Mouse (Mus musculus) MEL (cell line): ENCODE measurements at regions not wholly inside any gene's neighbourhood (a gene's known extent, or its start where the extent isn't known, plus 50 kb on each side); places are given as distances from the start of the nearest gene placed in this dataset.

Source experiments
- DNase-seq: peaks from one replicate; pipeline ENCODE4 v3.0.0; 2011; ENCODE audit warnings: low read depth, low spot score
- H3K27ac ChIP-seq: 2 replicates; pipeline ENCODE4 v1.5.1; 2012; ENCODE audit warnings: low read depth, mild to moderate bottlenecking, control low read depth, low read length, moderate library complexity; ENCODE audit not compliant: control insufficient read depth
- H3K27me3 ChIP-seq, 2 experiments: fragments of 150-350 bp in 1 of 2; sonication (generic) in 1 of 2; 2 replicates each; pipeline ENCODE4 v1.6.1; 2012; ENCODE audit warnings: low read length in 2 of 2, mild to moderate bottlenecking in 2 of 2, improper control_type of control experiment in 1 of 2, moderate library complexity in 1 of 2; ENCODE audit not compliant: insufficient read depth in 2 of 2, control insufficient read depth in 1 of 2
- H3K36me3 ChIP-seq, 2 experiments: 2 replicates each; pipeline ENCODE4 v1.6.1; 2012 to 2014; ENCODE audit warnings: low read length in 2 of 2, improper control_type of control experiment in 1 of 2, inconsistent platforms in 1 of 2, mild to moderate bottlenecking in 1 of 2; ENCODE audit not compliant: insufficient read depth in 2 of 2, control insufficient read depth in 1 of 2
- H3K4me1 ChIP-seq, 2 experiments: fragments of 150-350 bp in 1 of 2; sonication (generic) in 1 of 2; 2 replicates each; pipeline ENCODE4 v1.6.1; 2012; ENCODE audit warnings: low read length in 2 of 2, improper control_type of control experiment in 1 of 2, mild to moderate bottlenecking in 1 of 2; ENCODE audit not compliant: insufficient read depth in 2 of 2, control insufficient read depth in 1 of 2
- H3K4me3 ChIP-seq, 2 experiments: fragments of 150-350 bp in 1 of 2; sonication (generic) in 1 of 2; 2 replicates each; pipeline ENCODE4 v1.5.1; 2012; ENCODE audit warnings: low read depth in 2 of 2, low read length in 2 of 2, mild to moderate bottlenecking in 2 of 2, moderate library complexity in 2 of 2, control low read depth in 1 of 2, improper control_type of control experiment in 1 of 2; ENCODE audit not compliant: control insufficient read depth in 1 of 2, insufficient read depth in 1 of 2
- H3K79me2 ChIP-seq: 2 replicates; pipeline ENCODE4 v1.6.1; 2012; ENCODE audit warnings: mild to moderate bottlenecking, low read length, moderate library complexity; ENCODE audit not compliant: control insufficient read depth, poor library complexity, insufficient read depth
- H3K9ac ChIP-seq: 2 replicates; pipeline ENCODE4 v1.6.1; 2012; ENCODE audit warnings: low read depth, mild to moderate bottlenecking, control low read depth, low read length, moderate library complexity; ENCODE audit not compliant: control insufficient read depth, poor library complexity, severe bottlenecking
- H3K9me3 ChIP-seq: fragments of 150-350 bp; sonication (generic); replicated peaks from 2 replicates; pipeline ENCODE4 v1.6.1; 2012; ENCODE audit warnings: mild to moderate bottlenecking, low read length, improper control_type of control experiment, moderate library complexity; ENCODE audit not compliant: insufficient read depth
- CHD2 ChIP-seq: IDR thresholded peaks from 2 replicates; pipeline ENCODE4 v1.6.1; 2011; ENCODE audit warnings: low read length, improper control_type of control experiment
- CTCF ChIP-seq, 3 experiments: IDR thresholded peaks in 2 of 3; conservative IDR thresholded peaks in 1 of 3; 2 replicates each; pipeline ENCODE4 v1.5.1; 2011 to 2012; ENCODE audit warnings: low read length in 3 of 3, low read depth in 2 of 3, mild to moderate bottlenecking in 2 of 3, improper control_type of control experiment in 1 of 3, inconsistent platforms in 1 of 3, mixed read lengths in 1 of 3, moderate library complexity in 1 of 3; ENCODE audit not compliant: control insufficient read depth in 1 of 3, insufficient read depth in 1 of 3, poor library complexity in 1 of 3, severe bottlenecking in 1 of 3
- E2F4 ChIP-seq: IDR thresholded peaks from 2 replicates; pipeline ENCODE4 v1.6.1; 2011; ENCODE audit warnings: low read depth, low read length, improper control_type of control experiment, borderline replicate concordance
- EP300 ChIP-seq, 2 experiments: IDR thresholded peaks; 2 replicates each; pipeline ENCODE4 v1.6.1; 2011; ENCODE audit warnings: improper control_type of control experiment in 2 of 2, low read length in 2 of 2, low read depth in 1 of 2, mild to moderate bottlenecking in 1 of 2
- GABPA ChIP-seq: IDR thresholded peaks from 2 replicates; pipeline ENCODE4 v1.6.1; 2012; ENCODE audit warnings: low read depth, mild to moderate bottlenecking, inconsistent platforms, low read length, improper control_type of control experiment, moderate library complexity
- JUND ChIP-seq: IDR thresholded peaks from 2 replicates; pipeline ENCODE4 v1.6.1; 2011; ENCODE audit warnings: low read depth, mild to moderate bottlenecking, improper control_type of control experiment, low read length
- MAFK ChIP-seq: IDR thresholded peaks from 2 replicates; pipeline ENCODE4 v1.6.1; 2011; ENCODE audit warnings: low read depth, mild to moderate bottlenecking, low read length, improper control_type of control experiment, borderline replicate concordance
- MAX ChIP-seq: IDR thresholded peaks from 2 replicates; pipeline ENCODE4 v1.6.1; 2011; ENCODE audit warnings: low read length, improper control_type of control experiment
- MAZ ChIP-seq: IDR thresholded peaks from 2 replicates; pipeline ENCODE4 v1.6.1; 2012; ENCODE audit warnings: low read depth, mild to moderate bottlenecking, inconsistent platforms, low read length, improper control_type of control experiment
- MYC ChIP-seq: IDR thresholded peaks from 2 replicates; pipeline ENCODE4 v1.6.1; 2011; ENCODE audit warnings: low read depth, mild to moderate bottlenecking, low read length, improper control_type of control experiment, moderate library complexity
- NELFE ChIP-seq: IDR thresholded peaks from 2 replicates; pipeline ENCODE4 v1.6.1; 2011; ENCODE audit warnings: low read depth, low read length, improper control_type of control experiment
- RAD21 ChIP-seq: IDR thresholded peaks from 2 replicates; pipeline ENCODE4 v1.6.1; 2011; ENCODE audit warnings: mild to moderate bottlenecking, low read depth, low read length, improper control_type of control experiment
- SMC3 ChIP-seq: IDR thresholded peaks from 2 replicates; pipeline ENCODE4 v1.6.1; 2011; ENCODE audit warnings: low read depth, low read length, improper control_type of control experiment
- TAL1 ChIP-seq: IDR thresholded peaks from 2 replicates; pipeline ENCODE4 v1.6.1; 2012; ENCODE audit warnings: mild to moderate bottlenecking, inconsistent platforms, low read length, moderate library complexity, mixed read lengths
- TBP ChIP-seq: IDR thresholded peaks from 2 replicates; pipeline ENCODE4 v1.8.0; 2011; ENCODE audit warnings: low read depth, low read length, improper control_type of control experiment
- TCF12 ChIP-seq: IDR thresholded peaks from 2 replicates; pipeline ENCODE4 v1.6.1; 2014; ENCODE audit warnings: low read depth, mild to moderate bottlenecking, inconsistent platforms, low read length, improper control_type of control experiment, moderate library complexity
- UBTF ChIP-seq: IDR thresholded peaks from 2 replicates; pipeline ENCODE4 v1.6.1; 2012; ENCODE audit warnings: low read depth, mild to moderate bottlenecking, inconsistent platforms, low read length, improper control_type of control experiment, moderate library complexity, borderline replicate concordance; ENCODE audit not compliant: insufficient read depth
- USF1 ChIP-seq: IDR thresholded peaks from 2 replicates; pipeline ENCODE4 v1.6.1; 2014; ENCODE audit warnings: low read depth, mild to moderate bottlenecking, inconsistent platforms, low read length, improper control_type of control experiment, moderate library complexity
- USF2 ChIP-seq, 2 experiments: IDR thresholded peaks; 2 replicates each; pipeline ENCODE4 v1.6.1; 2011 to 2012; ENCODE audit warnings: improper control_type of control experiment in 2 of 2, low read length in 2 of 2, borderline replicate concordance in 1 of 2, inconsistent platforms in 1 of 2, low read depth in 1 of 2, mild to moderate bottlenecking in 1 of 2; ENCODE audit not compliant: insufficient read depth in 1 of 2
- ZKSCAN1 ChIP-seq: IDR thresholded peaks from 2 replicates; pipeline ENCODE4 v1.6.1; 2012; ENCODE audit warnings: low read depth, mild to moderate bottlenecking, inconsistent platforms, low read length, improper control_type of control experiment, moderate library complexity
- ZMIZ1 ChIP-seq: IDR thresholded peaks from 2 replicates; pipeline ENCODE4 v1.6.1; 2012; ENCODE audit warnings: low read depth, mild to moderate bottlenecking, inconsistent platforms, low read length, improper control_type of control experiment, moderate library complexity
- ZNF384 ChIP-seq: IDR thresholded peaks from 2 replicates; pipeline ENCODE4 v1.6.1; 2012; ENCODE audit warnings: low read depth, mild to moderate bottlenecking, inconsistent platforms, low read length, improper control_type of control experiment

- H3K27ac ChIP-seq: no peak overlapping the region
- DNase-seq: no peak
- TF ChIP-seq JUND: no peak
- no peak for TF ChIP-seq CHD2
- TF ChIP-seq MYC: no peak
- no peak for TF ChIP-seq ZNF384
- no peak for TF ChIP-seq SMC3
- TF ChIP-seq E2F4: no peak
- TF ChIP-seq MAZ: no peak
- TF ChIP-seq NELFE: no peak
- TF ChIP-seq CTCF (IDR thresholded peaks at IDR 0.05 in 2 of 3, conservative IDR thresholded peaks at IDR 0.05 in 1 of 3; ENCODE audit: control insufficient read depth in 1 of 3, insufficient read depth in 1 of 3, low read depth in 2 of 3, low read length in 3 of 3, poor library complexity in 1 of 3, severe bottlenecking in 1 of 3): no peak
- no peak for TF ChIP-seq MAFK
- TF ChIP-seq, all 39 proteins: peak for 0
- Histone ChIP-seq H3K4me3 (no peak overlapping the region), H3K9me3 (no peaks in the 10 kb centered on the region), H3K9ac (no peak overlapping the region), H3K4me1 (no peaks in the 10 kb centered on the region), H3K36me3 (no peaks in the 10 kb centered on the region), H3K27me3 (no peaks in the 10 kb centered on the region; a peak in 1 of 4 replicates), H3K79me2 (no peaks in the 10 kb centered on the region)
Observed at GRCm38 (mm10) chr2:21029391-21030010, 60.8 kb upstream of the Arhgap21 start.

- no peak for TF ChIP-seq UBTF
- no peak for TF ChIP-seq RAD21
- no peak for TF ChIP-seq ZMIZ1
- no peak for TF ChIP-seq EP300 (IDR thresholded peaks at IDR 0.05; ENCODE audit: low read depth in 1 of 2, low read length in 2 of 2)
- no peak for TF ChIP-seq TCF12
- no peak for TF ChIP-seq GABPA
- TF ChIP-seq TAL1: no peak
- TF ChIP-seq USF2 (IDR thresholded peaks at IDR 0.05; ENCODE audit: borderline replicate concordance in 1 of 2, insufficient read depth in 1 of 2, low read depth in 1 of 2, low read length in 2 of 2): no peak
- TF ChIP-seq USF1: no peak
- TF ChIP-seq ZKSCAN1: no peak
- TF ChIP-seq TBP: no peak
- no peak for TF ChIP-seq MAX
- no peak for TF ChIP-seq ZNF384
- H3K27me3 ChIP-seq: no peaks in the 10 kb centered on the region; a peak in 1 of 4 replicates
- no peaks in the 10 kb centered on the region for H3K4me1 ChIP-seq
- H3K79me2 ChIP-seq: no peaks in the 10 kb centered on the region
- DNase-seq: no peak
- H3K9ac ChIP-seq: no peak overlapping the region
- H3K4me3 ChIP-seq: no peak overlapping the region
- no peaks in the 10 kb centered on the region for H3K9me3 ChIP-seq
- H3K27ac ChIP-seq: no peak overlapping the region
- H3K36me3 ChIP-seq: no peaks in the 10 kb centered on the region
Observed at GRCm38 (mm10) chr2:21028605-21029004, 59.9 kb upstream of the Arhgap21 start.
